Mouse (Mus musculus) intestine, embryonic 14.5 days (tissue): ENCODE results near the gene Meis1. TPM values are rescaled to one million over a fixed set of nuclear protein-coding genes. Genes with fewer than 3 reads are reported as not detected.

Experiments used
- ATAC-seq: fragments of 200-750 bp; cut with Nextera tagmentation; replicated peaks from 2 replicates; pipeline ENCODE4 v1.8.0; 2017; ENCODE audit warnings: low read depth, moderate number of reproducible peaks, moderate TSS enrichment, moderate library complexity; ENCODE audit not compliant: low FRiP score, low TSS enrichment
- DNase-seq: peaks from one replicate; pipeline ENCODE4 v3.0.0-alpha.2; 2018; ENCODE audit warnings: low spot score
- H3K27ac ChIP-seq: fragments of 300-500 bp; sonication (generic); 2 replicates; pipeline ENCODE4 v1.5.1; 2014; ENCODE audit warnings: low read depth, mild to moderate bottlenecking, control low read depth
- H3K27me3 ChIP-seq: fragments of 300-500 bp; sonication (generic); replicated peaks from 2 replicates; pipeline ENCODE4 v1.6.1; 2014; ENCODE audit warnings: low read length, control low read depth; ENCODE audit not compliant: control insufficient read depth, insufficient read depth
- H3K36me3 ChIP-seq: fragments of 300-500 bp; sonication (generic); 2 replicates; pipeline ENCODE4 v1.6.1; 2014; ENCODE audit warnings: low read length, control low read depth; ENCODE audit not compliant: control insufficient read depth, insufficient read depth
- H3K4me1 ChIP-seq: fragments of 300-500 bp; sonication (generic); replicated peaks from 2 replicates; pipeline ENCODE4 v1.6.1; 2014; ENCODE audit warnings: low read length, control low read depth, mixed read lengths; ENCODE audit not compliant: control insufficient read depth, insufficient read depth
- H3K4me2 ChIP-seq: fragments of 300-500 bp; sonication (generic); 2 replicates; pipeline ENCODE4 v1.6.1; 2014; ENCODE audit warnings: low read length
- H3K4me3 ChIP-seq: fragments of 300-500 bp; sonication (generic); 2 replicates; pipeline ENCODE4 v1.5.1; 2014; ENCODE audit warnings: low read depth, low read length, control low read depth, mixed read lengths
- H3K9ac ChIP-seq: fragments of 300-500 bp; sonication (generic); 2 replicates; pipeline ENCODE4 v1.6.1; 2014; ENCODE audit warnings: mild to moderate bottlenecking, low read length
- H3K9me3 ChIP-seq: fragments of 300-500 bp; sonication (generic); 2 replicates; pipeline ENCODE4 v1.6.1; 2016; ENCODE audit warnings: low read length, control low read depth; ENCODE audit not compliant: control insufficient read depth
- WGBS: fragments of 180-500 bp; shearing (Covaris S2); extraction: QIAGEN DNeasy Blood & Tissue Kit; methylation state at CpG from one replicate; pipeline ENCODE4 v1.1.7; 2014; 5-methylcytosine and 5-hydroxymethylcytosine counted together
- polyA plus RNA-seq: library from polyadenylated mRNA; unstranded; fragments of >200 nt; fragmentation: Nextera tagmentation; extraction: Ambion mirVana; gene quantifications from 2 replicates; pipeline ENCODE4 v1.2.1, GENCODE M21; 2014

The Meis1 gene
- polyA plus RNA-seq, 1 experiment from 2014 or later, result 133 TPM

DNA sequence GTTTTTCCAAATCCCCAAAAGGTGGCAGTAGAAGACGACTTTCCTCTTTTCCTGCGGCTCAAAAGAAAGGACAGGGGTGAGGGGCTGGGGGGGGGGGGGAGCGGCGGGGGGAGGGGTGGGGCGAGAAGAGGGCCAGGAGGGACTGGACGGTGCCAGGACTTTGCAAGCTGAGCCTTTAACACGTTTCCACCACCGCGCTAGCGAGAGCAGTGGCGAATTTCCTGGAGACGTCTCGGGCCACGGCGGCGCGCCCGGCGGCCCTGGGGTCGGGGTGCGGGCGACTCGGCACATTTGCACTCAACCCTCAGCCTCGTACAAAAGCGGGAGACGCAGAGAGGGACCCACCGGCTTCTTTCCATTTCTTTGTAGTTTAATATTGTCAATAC is 141.2 kb downstream of the Meis1 start:
- Histone ChIP-seq H3K27ac (peak overlapping the region; percentile 96), H3K27me3 (no peaks in the 10 kb centered on the region), H3K4me3 (peak overlapping the region; percentile 29), H3K4me2 (peak overlapping the region; percentile 80), H3K36me3 (peaks cover 24% of the 10 kb centered on the region), H3K4me1 (peaks cover 33% of the 10 kb centered on the region), H3K9me3 (no peaks in the 10 kb centered on the region), H3K9ac (peak overlapping the region; percentile 69)
- WGBS, result under 1% methylated on average over 23 of the region's 27 CpGs
- DNase-seq (peak; percentile 88), ATAC-seq (peak; percentile 71)

DNA sequence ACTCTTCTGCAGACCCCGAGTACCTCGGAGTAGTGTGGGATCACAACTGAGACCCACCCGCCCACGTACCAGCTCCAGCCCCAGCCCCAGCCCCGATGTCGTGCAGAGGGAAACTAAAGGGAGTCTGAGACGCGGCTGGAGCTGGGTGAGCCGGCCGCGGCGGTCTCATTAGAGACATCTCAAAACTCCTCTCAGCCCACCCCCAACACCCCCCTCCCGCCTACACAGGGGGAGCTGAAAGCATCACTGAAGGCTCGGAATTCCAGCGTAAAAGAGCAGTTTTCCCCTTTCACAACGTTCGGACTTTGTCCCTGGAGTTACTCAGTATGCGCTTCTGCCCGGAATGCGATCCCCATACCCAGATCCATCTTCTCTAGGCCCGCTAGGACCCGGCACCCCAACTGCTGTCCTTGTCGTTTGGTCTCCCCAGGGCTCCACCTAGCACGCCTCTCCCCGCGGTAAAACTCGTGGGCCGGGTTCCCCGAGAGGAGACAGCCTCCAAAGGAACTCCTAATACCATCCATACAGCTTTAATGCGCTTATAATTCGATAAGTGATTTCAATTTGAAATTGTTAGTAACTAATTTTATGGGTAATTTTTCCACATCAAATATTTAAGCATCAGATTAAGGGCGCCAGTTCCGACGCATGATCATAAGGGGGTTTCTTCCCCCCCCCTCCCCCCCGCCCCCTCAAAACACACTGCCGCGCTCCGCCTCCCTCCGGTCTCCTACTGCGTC is 141.7 kb downstream of the Meis1 start:
- WGBS, result under 1% methylated on average over 40 of the region's 40 CpGs
- peaks cover 19% of the 10 kb centered on the region; the same call in 1 of the 2 replicates for H3K36me3 ChIP-seq

DNA sequence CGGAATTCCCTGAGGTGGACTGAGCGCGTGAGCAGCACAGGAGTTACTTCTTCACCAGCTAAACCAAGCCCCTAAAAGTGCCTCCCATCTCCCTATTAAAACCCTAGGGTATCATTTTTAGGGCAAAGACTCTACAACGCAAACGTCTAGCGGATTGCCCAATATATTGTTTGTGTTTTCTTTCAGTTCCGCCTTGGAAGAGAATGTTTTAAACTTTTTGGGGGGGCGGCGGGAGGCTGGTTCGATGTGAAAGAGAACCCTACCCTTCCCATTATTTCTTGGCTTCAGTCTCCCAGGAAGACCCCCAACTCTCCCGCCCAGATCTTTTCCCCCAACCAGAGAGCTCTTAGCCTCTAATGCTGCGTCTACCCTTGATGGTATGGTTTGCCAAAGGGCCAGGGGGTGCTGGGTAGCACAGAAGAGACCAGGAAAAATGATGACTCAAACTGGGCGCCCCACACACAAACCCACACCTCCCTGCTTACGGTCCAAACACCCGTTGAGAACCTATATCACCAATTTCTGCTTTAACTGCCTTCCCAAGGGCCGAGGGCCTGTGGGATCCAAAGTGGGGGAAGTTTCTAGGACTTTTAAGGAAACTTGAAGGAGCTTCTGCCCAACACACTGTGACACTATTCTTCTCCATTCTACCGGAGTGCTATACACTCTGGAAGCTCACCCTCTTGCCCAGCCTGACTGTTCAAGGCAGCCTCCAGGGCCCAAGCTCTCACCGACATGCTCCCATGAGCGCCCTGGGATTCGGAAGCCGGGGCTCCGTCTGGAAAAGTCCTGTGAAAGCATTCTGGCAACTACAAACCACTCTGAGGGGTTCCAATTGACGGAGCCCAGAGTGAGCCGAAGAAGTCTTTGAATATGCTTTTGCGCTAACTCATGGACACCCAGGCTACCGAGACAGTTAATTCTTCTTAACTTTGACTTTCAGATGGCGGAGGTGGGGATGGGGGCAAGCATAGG is 142.6 kb downstream of the Meis1 start:
- Histone ChIP-seq H3K4me3 (peak overlapping the region; percentile 29), H3K27ac (peak overlapping the region; percentile 96), H3K4me2 (peak overlapping the region; percentile 80), H3K9me3 (no peaks in the 10 kb centered on the region), H3K4me1 (peaks cover 33% of the 10 kb centered on the region), H3K27me3 (no peaks in the 10 kb centered on the region), H3K36me3 (0 out of 2 replicates have a peak, but pooled peaks cover 10% of the 10 kb centered on the region), H3K9ac (peak overlapping the region; percentile 69)
- peak; percentile 77 for DNase-seq
- ATAC-seq, result no peak; the same call in 1 of the 2 replicates
- WGBS, result 23% methylated on average over 27 of the region's 27 CpGs

More for the DNA sequence above, 141.7 kb downstream of the Meis1 start:
- peak overlapping the region; percentile 29 for H3K4me3 ChIP-seq
- peak overlapping the region; percentile 69 for H3K9ac ChIP-seq
- H3K4me2 ChIP-seq, result peak overlapping the region; percentile 80
- H3K27ac ChIP-seq, result peak overlapping the region; percentile 96
- H3K9me3 ChIP-seq, result no peaks in the 10 kb centered on the region
- ATAC-seq (peak; percentile 28), DNase-seq (peak; percentile 83)
- no peaks in the 10 kb centered on the region for H3K27me3 ChIP-seq
- H3K4me1 ChIP-seq, result peaks cover 33% of the 10 kb centered on the region

DNA sequence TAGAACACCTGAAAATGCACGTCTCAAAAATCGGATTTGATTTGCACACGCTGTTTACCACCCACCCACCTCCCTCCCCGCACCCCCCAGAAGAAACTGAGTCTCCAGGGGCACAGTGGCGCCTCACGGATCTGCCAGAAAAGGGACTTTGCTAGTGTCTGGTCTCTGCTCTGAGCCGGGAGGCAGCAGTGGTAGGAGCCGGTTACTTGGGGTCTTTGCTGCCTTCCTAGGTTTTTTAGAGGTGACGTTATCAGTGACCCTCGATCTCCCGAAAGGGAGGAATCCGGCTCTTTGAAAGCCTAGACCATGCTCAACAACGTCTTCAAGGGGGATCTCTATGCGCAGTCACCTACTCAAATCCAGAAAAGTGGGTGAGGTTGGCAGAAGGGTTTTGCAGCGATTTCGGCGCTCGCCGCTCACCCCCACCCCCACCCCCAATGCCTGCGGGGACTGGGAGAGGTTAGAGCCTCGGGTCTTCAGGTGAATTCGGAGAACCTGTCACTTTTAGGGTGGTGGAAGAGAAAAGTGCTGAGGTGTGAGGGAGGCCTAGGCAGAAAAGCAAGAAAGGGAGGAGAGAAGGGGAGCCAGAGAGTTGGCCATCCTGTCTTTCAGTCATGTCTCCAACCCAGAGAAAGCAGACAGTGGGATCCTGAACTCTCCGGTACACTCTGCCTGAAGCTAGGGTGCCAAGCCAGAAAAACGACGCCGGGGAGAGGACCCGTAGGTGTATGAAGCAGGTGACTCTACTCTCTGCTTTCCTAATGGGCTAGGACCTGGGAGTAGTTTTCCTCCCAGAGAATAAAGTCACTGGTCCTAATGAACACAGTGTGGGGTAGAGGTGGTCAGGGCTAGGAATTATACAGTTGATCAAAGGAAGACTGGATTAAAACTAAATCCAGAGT is 143.5 kb downstream of the Meis1 start:
- peak overlapping the region; percentile 30 for H3K4me3 ChIP-seq
- peaks cover 38% of the 10 kb centered on the region for H3K4me1 ChIP-seq

DNA sequence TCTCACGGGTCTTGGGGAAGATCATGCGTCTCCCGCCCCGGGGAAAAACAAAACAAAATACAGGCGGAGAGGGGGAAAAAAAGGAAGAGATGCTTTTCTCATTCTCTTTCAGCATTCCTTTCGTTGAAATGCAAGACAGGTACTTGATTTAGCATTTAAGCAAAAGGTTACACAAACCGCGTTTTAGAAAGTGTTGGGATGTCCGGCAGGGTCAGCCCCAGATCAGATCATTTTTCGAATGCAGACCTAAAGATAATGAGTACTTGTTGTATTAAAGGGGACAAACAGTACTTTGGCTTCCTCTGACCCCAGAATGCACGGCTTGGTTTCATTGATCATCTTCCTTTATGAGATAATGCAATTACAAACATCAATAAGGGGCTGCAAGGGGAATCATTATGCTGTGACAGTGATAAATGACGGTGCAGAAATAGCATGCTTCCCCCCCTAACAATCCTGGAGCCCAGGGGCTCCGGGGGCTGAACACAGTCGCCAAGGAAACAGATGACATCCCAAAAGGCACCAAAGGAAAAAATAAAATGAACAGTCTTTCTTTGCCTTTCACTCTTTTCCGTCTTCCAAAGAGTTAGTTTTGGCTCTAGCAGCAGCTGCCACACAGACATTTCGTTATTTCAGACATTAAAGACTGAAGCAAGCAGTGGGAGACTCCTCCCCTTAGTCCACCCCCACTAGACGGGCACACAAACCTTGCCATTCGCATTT is 144.3 kb downstream of the Meis1 start:
- Histone ChIP-seq H3K4me3 (peak overlapping the region; percentile 30), H3K27ac (peak overlapping the region; percentile 96), H3K9ac (peak overlapping the region; percentile 69), H3K27me3 (no peaks in the 10 kb centered on the region), H3K4me2 (peak overlapping the region; percentile 80), H3K36me3 (no peaks in the 10 kb centered on the region), H3K9me3 (no peaks in the 10 kb centered on the region), H3K4me1 (peaks cover 44% of the 10 kb centered on the region)
- DNase-seq (peak; percentile 77), ATAC-seq (no peak)
- 5% methylated on average over 18 of the region's 18 CpGs for WGBS

More for the DNA sequence above, 143.5 kb downstream of the Meis1 start:
- Histone ChIP-seq H3K9ac (peak overlapping the region; percentile 69), H3K9me3 (no peaks in the 10 kb centered on the region), H3K4me2 (peak overlapping the region; percentile 80), H3K36me3 (0 out of 2 replicates have a peak, but pooled peaks cover 1% of the 10 kb centered on the region), H3K27me3 (no peaks in the 10 kb centered on the region), H3K27ac (peak overlapping the region; percentile 96)
- DNase-seq (no peak), ATAC-seq (no peak)
- WGBS, result 6% methylated on average over 27 of the region's 27 CpGs

DNA sequence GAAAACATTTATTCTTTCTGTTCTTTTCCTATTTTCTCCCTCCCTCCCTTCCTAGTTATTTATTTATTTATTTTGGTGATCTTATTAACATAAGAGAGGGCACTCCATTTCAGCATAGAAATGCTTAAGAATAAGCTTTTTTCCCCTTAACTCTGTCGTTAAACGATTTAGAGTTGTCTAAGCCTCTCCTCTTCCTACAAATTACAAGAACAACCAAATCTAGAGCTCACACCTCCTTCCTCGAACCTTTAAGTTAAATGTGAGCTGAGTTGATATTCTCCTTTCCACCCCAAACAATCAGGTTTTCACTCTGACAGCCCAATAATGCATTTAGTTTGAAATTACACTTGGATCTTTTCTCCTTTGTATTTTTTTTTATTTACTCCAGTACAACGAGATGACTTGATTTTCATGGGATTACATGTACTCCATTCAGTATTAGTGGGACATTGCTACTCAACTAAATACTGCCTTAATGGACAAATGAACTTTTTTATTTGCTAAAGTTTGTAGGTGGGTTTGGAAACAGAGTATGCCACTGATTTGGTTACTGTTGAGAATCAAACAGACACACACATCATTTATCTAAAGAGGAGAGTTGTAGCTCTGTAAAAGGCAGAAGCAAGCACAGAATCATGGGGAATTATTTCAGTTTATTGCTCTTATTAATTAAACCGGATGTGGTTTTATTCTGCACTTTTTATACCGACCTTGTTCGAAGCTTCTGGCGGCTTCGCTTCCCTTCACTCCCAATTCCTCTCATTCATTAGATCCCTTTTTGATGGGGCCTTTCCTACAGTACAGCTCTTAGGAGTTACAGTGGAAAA is 145.1 kb downstream of the Meis1 start:
- no peaks in the 10 kb centered on the region for H3K9me3 ChIP-seq
- H3K27me3 ChIP-seq, result no peaks in the 10 kb centered on the region
- peak overlapping the region; percentile 69 for H3K9ac ChIP-seq
- H3K4me2 ChIP-seq, result peak overlapping the region; percentile 80
- no peaks in the 10 kb centered on the region for H3K36me3 ChIP-seq
- peak overlapping the region; percentile 30; the same call in 1 of the 2 replicates for H3K4me3 ChIP-seq
- ATAC-seq (no peak), DNase-seq (no peak)
- 11% methylated on average over 9 of the region's 9 CpGs for WGBS
- H3K27ac ChIP-seq, result peak overlapping the region; percentile 96
- peaks cover 44% of the 10 kb centered on the region for H3K4me1 ChIP-seq

DNA sequence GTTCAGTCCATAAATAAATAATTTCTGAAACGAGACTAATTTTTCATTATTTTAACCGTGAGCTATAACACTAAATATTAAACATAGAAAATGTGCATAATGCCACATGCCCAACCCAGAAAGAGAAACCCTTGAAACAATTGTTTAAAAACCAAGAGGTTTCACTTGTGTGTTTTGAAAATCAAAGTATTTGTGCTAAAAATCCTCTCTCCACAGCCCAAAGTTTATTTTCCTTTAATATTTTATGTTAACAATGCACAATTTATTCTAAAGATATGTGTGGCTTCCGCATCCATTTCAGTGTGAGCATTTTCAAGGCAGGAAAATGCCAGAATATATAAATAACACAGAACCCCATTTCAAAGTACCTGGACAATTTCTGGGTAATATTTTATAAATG is 146.0 kb downstream of the Meis1 start:
- ATAC-seq (no peak), DNase-seq (no peak)
- Histone ChIP-seq H3K27ac (peak overlapping the region; percentile 95), H3K4me3 (peak overlapping the region; percentile 49; the same call in 1 of the 2 replicates), H3K9me3 (no peaks in the 10 kb centered on the region), H3K4me1 (peaks cover 42% of the 10 kb centered on the region), H3K36me3 (no peaks in the 10 kb centered on the region), H3K9ac (peak overlapping the region; percentile 92), H3K27me3 (no peaks in the 10 kb centered on the region), H3K4me2 (peak overlapping the region; percentile 90)
- 15% methylated on average over 3 of the region's 3 CpGs for WGBS
